Mouse (Mus musculus) lung, adult 18-20 months (tissue): ENCODE measurements around the gene Hepacam.

Experiments used
- DNase-seq, 2 experiments: peaks; one replicate each; pipeline ENCODE4 v3.0.0; 2022; ENCODE audit warnings: mixed read lengths in 2 of 2

Hepacam gene

DNA sequence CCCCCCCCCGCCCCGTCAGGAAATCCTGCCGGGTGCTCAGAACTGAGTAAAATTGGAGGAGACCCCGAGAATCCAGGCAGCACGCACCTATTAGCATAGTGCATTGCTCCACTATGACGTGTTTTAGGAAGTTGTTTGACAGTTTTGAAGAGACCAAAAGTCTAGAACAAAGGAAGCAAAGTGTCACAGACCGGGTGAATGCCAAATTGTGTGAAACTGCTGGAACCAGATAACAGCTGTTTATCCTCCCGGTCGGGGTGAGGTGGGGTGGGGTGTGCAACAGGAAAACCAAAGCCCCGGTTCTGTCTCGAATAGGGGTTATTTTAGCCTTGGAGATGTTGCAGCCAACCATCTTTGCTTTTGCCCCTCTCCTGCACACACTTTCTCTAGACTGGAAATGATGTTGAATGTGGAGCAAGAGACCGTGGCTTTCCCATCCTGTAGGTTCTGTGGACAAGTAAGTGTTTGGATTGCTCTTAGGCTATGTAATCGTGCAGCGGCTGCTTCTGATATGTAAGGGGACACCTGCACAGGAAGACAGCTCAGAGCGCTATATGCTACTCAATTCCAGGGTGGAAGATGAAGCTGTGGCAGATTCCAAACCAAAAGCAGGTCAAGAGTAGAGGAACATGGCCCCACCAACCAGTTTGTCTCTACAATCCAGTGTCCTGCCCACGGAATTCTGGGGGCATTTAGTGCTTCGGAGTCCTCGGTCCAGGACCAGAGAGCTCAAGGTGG lies 66.8 kb downstream of the Hepacam start:
- DNase-seq, result no peak

DNA sequence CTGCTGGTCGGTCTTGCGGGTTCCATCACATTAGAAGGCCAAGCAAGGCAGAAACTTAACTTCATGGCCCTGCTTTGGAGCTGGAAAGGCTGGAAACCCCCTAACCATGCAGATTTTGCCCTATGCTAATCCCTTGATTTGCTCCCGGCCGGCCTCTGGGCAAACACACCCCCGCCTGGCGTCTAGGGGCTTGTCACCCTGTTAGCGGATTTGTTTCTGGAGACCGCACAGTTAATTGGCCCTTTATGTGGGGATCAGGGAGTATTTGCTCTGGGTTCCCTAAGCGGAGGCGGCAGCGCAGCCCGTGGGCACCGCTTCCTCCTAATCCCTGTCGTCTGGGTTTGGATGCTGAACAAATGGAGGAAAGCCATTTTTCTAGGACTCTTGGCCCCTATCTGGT lies 67.8 kb downstream of the Hepacam start:
- no peak for DNase-seq

DNA sequence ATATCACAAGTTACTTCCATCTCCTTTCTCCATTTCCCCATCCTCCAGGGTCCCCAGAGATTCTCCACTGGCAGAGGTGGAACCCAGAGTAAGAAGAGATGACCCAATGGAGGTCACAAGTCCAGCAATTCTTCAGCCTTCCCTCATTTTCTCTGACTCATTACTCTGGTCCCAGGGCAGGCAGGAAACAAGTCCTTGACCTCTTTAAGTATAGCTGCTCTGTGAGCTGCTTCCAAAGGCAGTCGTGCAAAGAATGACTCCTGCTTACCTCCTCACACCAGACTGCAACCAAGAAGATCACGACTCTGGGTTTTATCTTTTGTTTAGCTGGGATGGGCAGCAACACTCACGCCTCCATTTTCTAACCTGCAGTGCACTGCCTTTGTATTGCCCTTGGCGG lies 68.5 kb downstream of the Hepacam start:
- no peak for DNase-seq
